Mouse (Mus musculus): ENCODE data around the gene Prkx. TPM values are rescaled to one million over a fixed set of nuclear protein-coding genes. Genes with fewer than 3 reads are reported as not detected.

Gene Prkx
- total RNA-seq, 2 experiments from 2014 or later: 11.2 to 11.7 TPM

Other genes starting within 250 kb of the Prkx start
- not detected for gene Pbsn, start 57.3 kb upstream of the Prkx start, total RNA-seq (2021)
- gene Gm14744, start 68.5 kb upstream of the Prkx start, total RNA-seq (2021): not detected
- not detected for gene 5430402E10Rik, start 128.8 kb upstream of the Prkx start, total RNA-seq (2021)

Data from adrenal gland, postnatal 4 days (tissue).